Mouse (Mus musculus) kidney, postnatal 36 days (tissue): ENCODE data around the gene Tubal3.
"Not testable (repeated sequence)": the region's sequence is repeated elsewhere in the genome, so short reads cannot be mapped to it uniquely, and the experiment has no call there.

Experiments
- DNase-seq, 2 experiments: peaks; one replicate each; pipeline ENCODE4 v3.0.0; 2021 to 2022; ENCODE audit warnings: mixed read lengths in 2 of 2

The Tubal3 gene

GRCm38 (mm10) chr13:3917571-3918311 lies at the start of gene Tubal3, which contains the start of gene Net1:
TSS of gene Tubal3 (plus strand) at chr13:3918274.
TSS of gene Net1 (minus strand) at chr13:3918220.
- peak; percentile 87 to 91 for DNase-seq

DNA sequence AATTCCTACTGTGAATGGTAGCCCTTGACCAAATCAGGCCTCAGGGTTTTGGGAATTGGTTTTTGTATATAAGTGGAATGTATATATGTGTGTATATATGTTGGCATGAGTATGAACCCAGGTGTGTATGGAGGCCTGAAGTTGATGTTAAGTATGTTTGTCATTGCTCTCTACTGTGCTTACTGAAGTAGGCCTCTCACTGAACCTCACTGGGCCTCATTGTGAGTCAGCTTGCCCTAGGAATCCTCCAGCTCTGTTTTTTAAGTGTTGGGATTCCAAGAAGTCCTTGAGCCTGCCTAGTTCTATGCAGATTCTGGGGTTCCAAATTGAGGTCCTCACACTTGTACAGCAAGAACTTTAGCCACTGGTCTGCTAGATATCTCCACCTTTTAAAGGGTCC lies 48.2 kb upstream of the Tubal3 start:
- DNase-seq: no peak

GRCm38 (mm10) chr13:3872832-3873231 lies 45.2 kb upstream of the Tubal3 start:
- no peak for DNase-seq

- DNase-seq: no peak
Observed at GRCm38 (mm10) chr13:3876448-3876847, 41.6 kb upstream of the Tubal3 start.

DNA sequence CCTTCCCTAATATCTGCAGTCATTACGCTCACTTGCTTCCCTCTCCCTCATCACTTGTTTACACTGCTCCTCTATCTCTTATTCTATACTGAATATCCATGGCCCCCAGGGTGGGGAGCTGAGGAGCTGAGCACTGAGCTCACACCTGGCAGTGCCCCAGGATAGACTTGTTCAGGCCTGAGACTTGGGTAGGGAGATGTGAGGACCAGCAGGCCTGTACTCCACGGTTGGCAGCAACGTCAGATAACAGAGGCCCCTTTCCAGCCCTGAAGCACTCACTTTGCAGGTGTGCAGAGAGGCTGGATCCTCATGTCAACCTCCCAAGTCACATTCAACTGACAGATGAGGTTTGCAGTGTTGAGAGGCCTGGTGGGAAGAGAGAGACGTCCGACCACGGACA lies 40.9 kb upstream of the Tubal3 start:
- DNase-seq: no peak

- DNase-seq: no peak
Observed at GRCm38 (mm10) chr13:3877679-3878220, 40.3 kb upstream of the Tubal3 start.

DNA sequence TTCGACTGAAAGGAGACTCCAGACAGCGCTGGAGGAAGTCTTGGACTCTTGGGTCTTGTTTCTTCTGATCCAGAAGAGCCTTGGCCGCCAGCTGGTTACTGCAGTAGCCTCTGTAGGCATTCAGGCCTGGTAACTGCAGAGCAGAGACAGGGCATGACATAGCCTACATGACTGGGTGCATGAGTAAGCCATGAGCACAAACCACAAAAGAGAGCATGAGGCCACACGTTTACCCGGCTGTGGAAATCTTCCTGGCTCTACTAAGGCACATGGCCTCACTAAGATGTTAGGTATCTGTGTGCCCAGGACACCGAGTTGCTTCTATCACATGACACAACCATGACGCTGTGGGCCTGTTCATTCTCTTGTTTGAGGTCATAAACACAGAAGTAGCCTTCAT lies 31.4 kb upstream of the Tubal3 start:
- DNase-seq: no peak

GRCm38 (mm10) chr13:3889111-3889510 lies 29.0 kb upstream of the Tubal3 start:
- peak; percentile 36 to 52 for DNase-seq

- DNase-seq: no peak
Observed at GRCm38 (mm10) chr13:3890061-3890460, 28.0 kb upstream of the Tubal3 start.

DNA sequence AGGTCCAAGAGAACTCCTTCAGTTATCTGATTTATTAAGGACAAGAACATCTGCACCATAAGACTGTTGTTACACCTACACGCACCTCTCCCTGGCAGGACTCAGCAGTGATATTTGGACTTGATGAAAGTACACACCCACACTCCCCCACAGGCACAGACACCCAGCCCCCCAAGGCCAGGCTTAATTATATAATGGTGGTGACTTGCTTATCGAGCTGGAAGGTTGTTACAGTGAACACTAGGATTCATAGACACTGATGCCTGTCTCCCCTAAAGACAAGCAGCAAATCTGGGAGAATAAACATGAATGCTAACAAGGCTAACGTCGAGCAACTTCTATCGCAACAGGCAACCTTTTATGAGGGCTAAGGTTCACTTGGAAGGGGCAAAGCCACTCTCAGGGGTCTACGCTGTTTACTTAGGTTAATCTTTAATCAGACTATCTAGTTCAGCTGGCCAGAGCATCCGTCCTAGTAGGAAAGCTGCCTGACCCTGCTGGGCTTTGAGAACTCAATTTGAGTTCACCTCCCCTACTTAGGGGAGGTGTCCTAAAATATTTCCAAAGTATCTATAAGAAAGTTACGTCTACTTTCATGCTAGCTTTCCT lies 26.5 kb upstream of the Tubal3 start:
- DNase-seq: peak; percentile 67 to 74

GRCm38 (mm10) chr13:3892601-3893000 lies 25.5 kb upstream of the Tubal3 start:
- no peak for DNase-seq

GRCm38 (mm10) chr13:3893126-3893734 lies 24.8 kb upstream of the Tubal3 start:
- peak; percentile 95 to 97 for DNase-seq

DNA sequence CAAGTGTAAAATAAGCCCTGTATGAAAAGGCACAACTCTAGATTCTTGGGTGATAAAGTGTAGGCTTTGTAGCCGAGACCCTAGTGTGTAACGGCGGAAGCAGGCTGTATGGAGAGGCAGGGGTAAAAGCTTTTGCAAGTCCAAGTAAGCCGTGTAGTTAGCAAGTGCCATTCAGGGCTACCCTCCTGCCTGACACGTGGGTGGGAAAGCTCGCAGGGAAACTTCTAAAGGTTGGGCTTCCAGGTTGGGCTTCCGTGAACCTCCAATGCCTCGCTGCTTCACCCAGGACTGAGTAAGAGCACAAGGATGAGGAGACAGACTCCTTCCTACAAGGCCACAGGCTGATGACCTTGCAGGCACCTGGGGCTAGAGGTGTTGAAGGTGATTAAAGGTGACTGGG lies 23.5 kb upstream of the Tubal3 start:
- DNase-seq: peak in 1 of 2 experiments; percentile 36

DNA sequence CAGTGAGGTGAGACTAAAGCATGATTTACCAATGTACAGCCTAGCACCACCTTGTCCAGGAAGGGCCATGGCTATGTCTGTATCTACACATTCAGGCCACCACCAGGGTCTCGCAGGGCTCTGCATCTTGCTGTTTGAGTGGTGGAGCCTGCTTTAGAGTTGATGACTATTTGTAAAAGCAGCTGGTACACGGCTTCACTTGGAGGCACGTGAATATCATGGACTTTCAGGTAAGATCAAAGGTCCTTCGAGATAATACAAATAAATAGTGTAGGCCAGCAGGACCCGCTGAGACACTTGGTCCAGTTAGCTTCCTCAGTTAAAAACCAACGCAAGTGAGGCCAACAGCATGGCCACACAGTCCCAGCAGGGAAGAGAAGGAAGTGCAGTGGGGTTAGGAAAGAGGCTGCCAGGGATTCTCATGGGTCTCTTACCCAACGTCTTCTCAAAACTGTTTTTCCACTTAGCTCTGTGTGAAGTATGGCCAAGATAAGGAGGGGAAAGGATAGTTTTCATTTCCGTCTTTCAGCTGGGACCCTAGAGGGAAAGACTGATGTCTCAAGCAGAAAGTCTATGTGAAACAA lies 22.6 kb upstream of the Tubal3 start:
- DNase-seq: no peak

DNA sequence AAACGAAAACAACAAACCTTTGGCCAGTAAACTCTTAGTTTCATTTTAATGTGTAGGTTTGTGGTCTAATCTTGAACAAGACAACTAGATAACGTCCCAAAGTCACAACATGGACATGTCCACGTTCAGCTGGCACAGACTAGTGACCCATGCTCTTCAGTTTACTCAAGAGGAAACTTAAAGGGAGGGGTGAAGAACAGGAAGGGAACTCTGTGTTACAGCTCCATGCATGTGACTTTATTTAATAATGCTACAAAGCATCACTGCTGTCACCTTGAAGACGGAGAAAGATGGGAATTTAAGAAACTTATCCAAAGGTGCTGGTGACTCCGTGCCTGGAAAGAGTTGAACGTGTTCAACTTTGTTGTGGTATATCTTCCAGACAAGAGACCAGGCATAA lies 22.0 kb upstream of the Tubal3 start:
- DNase-seq: no peak

DNA sequence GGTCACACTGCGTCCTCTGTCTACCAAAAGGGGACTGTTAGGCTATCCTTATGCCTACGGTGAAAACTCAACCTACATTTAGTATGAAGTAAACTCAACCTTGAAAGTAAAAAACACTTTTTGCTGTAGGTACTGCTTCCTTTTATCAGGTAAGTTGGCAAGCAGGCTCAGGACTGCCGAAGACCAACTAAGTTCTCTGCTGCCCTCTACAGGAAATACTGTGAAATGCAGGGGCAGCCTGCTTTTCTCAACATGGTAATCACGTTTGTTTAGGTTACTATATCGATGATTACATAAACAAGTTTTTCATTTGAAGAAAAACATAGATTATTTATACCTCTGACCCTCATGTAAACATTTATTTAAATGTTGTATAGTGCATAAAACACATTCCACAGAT lies 21.2 kb upstream of the Tubal3 start:
- DNase-seq: peak; percentile 84 to 85

GRCm38 (mm10) chr13:3898202-3898601 lies 19.9 kb upstream of the Tubal3 start:
- DNase-seq: not testable (repeated sequence)

DNA sequence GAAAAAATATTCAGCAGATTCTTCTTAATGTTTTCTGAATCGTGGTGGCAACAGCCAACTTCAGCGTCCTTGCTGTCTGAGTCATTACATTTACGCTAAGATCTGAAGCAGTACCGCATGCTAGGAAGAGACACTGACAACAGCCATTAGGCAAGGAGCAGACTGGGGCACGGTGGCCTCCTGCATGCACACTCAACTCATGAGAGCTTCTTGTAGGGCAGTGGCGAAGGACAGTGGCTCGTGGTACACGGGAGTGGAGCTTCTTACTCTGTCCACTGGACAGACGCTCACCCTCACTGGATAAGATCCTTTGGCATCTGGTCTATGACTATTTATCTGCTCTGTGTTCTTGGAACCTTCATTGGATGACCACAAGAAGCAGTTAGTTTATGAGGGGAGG lies 18.8 kb upstream of the Tubal3 start:
- DNase-seq: no peak

- DNase-seq: no peak
Observed at GRCm38 (mm10) chr13:3907151-3907696, 10.8 kb upstream of the Tubal3 start.

DNA sequence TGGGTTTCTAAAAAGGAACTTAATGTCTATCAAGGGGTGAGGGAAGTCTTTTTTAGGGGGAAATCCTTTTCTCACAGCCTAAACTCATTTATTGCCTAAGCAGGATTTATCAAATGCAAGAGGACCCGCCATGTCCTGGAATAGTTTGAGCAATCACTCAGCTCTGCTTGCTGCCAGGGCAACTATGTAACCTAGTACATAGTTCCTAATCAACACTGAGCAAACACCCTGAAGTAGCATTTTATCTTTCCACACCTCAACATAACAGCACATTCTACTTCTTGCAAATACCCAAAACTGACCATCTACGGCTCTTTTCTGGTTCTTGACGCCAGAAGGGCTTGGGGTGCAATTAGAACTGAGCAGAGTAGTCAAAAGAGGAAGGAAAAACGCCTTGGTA lies 9.8 kb upstream of the Tubal3 start:
- DNase-seq: no peak

DNA sequence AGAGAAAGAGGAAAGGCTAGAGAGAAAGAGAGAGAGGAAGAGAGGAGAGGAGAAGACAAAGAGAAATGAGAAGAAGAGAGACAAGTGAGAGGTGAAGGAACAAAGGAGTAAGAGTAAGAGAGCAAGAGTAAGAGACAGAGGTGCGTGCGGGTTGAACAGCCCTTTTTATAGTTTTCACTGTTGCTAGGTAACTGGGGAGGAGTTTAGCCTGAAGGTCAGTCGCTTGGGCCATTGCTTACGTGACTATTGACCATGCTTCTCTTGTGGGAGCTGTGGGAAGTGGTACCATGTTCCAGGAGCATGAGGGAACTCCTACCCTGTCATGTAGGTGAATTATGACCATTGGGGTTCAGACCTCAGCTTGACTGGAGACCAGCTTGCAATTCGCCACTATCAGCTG lies 7.7 kb upstream of the Tubal3 start:
- DNase-seq: no peak

DNA sequence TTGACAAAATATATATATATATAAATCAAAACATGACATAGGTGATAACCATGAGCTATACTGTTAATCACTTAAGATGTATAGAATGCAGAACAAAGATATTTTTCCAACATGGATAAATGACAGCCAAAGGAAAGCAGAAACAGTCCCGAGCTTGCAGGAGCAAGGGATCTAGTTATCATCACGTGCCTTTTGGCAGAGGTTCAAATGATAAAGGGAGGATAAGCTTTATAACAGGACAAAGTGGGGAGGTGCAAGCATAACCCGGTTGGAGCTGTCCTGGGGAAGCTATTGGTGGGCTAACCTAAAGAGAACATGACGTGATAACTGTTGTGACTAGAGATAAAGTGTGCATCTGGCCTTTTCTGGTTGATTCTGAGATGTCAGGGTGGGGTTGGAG lies 4.6 kb upstream of the Tubal3 start:
- no peak for DNase-seq

DNA sequence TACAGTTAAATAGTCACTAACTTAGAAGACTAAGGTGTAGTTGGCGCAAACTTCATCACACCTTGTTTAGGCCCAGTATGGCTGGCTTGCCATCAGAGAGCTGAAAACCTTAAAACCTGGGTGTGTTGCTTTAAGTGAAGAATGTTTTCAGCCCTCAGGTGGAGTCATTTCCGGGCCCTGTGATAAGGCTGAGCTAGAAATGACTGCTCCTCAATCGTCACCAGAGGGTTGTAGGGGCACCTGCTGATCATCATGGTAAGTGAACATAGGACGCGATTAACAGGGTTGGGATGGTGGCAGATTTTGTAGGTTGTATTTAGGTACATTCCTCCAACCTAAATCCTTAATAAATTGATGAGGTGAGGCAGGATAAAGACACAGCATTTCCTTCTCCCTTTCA lies 6.4 kb downstream of the Tubal3 start:
- no peak for DNase-seq
